Mouse (Mus musculus) T-cell, adult 66 days (primary cell): ENCODE measurements around the gene Afm. TPM values are rescaled to one million over a fixed set of nuclear protein-coding genes. Genes with fewer than 3 reads are reported as not detected.

ENCODE experiments used
- total RNA-seq, 2 experiments: library from RNA; stranded (reverse); gene quantifications; 3 replicates in 1 of 2; 4 replicates in 1 of 2; pipeline ENCODE4 v1.2.4; 2023

Afm gene
- under 1 TPM in 1 of 2 experiments, not detected in 1; 0.36 TPM for total RNA-seq

GRCm38 (mm10) chr5:90518356-90519100 is at the start of gene Afm:
Gene Afm, plus strand, starts transcription at chr5:90518932.

GRCm38 (mm10) chr5:90490518-90490917 is 28.2 kb upstream of the Afm start, which contains the start of gene Afp:
Gene Afp, plus strand, starts transcription at chr5:90490737.

DNA sequence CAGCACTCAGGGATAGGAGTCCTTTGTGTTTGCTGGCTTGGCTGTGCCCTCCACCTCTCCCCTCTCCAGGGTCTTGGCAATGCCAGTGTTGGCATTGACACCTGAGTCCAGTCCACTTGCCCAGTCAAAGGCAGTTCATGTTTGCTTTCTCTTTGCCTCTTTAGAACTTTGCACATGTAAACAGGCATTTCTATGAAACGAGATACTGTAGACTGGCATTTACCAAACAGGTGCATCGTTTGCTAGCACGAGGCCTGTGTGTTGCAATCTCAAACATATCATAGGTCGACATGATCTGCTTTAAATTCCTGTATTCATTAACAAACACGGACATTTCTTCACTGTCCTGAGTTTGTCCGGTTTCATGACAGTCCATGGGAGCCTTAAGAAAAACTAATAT is 42.0 kb downstream of the Afm start, which contains the start of gene 5830473C10Rik:
Gene 5830473C10Rik (plus strand): TSS at position 365 of the 400 bp plus-strand sequence.

Other genes starting within 250 kb of the Afm start
- 100 to 1,000 TPM; 162 to 166 TPM for gene Ankrd17, start 152.4 kb upstream of the Afm start, total RNA-seq
- gene Gm9958, start 151.7 kb upstream of the Afm start, total RNA-seq, result 1 to 10 TPM; 3.3 to 3.6 TPM
- not detected for gene Alb, start 58.0 kb upstream of the Afm start, total RNA-seq
- 1 to 10 TPM; 7.6 to 8.4 TPM for gene Afp, start 28.2 kb upstream of the Afm start, total RNA-seq
- gene 5830473C10Rik, start 42.2 kb downstream of the Afm start, total RNA-seq, result not detected
- not detected for gene Rassf6, start 121.7 kb downstream of the Afm start, total RNA-seq
- gene Cxcl5, start 240.4 kb downstream of the Afm start, total RNA-seq, result not detected
- gene Ppbp, start 249.6 kb downstream of the Afm start, total RNA-seq, result 1 to 10 TPM; 1.2 to 1.3 TPM